Mouse (Mus musculus) gastrocnemius, adult 2 months (tissue): ENCODE data around the gene Lats2. TPM values are rescaled to one million over a fixed set of nuclear protein-coding genes. Genes with fewer than 3 reads are reported as not detected.
"Not testable (repeated sequence)": the region's sequence is repeated elsewhere in the genome, so short reads cannot be mapped to it uniquely, and the experiment has no call there.

Experiments used
- DNase-seq: peaks from one replicate; pipeline ENCODE4 v3.0.0; 2022
- H3K27ac ChIP-seq: fragments of 200-600 bp; 2 replicates; pipeline ENCODE4 v1.8.1; 2022; ENCODE audit warnings: mild to moderate bottlenecking
- H3K4me3 ChIP-seq: fragments of 200-600 bp; 2 replicates; pipeline ENCODE4 v1.8.1; 2022; ENCODE audit warnings: mild to moderate bottlenecking, moderate library complexity
- CTCF ChIP-seq: fragments of 200-600 bp; IDR thresholded peaks from 2 replicates; pipeline ENCODE4 v1.8.1; 2022; ENCODE audit warnings: antibody characterized with exemption, mild to moderate bottlenecking, moderate library complexity
- intact Hi-C: fragments of 180-260 bp; cut with DNase I; formaldehyde crosslinking; loops from one replicate; pipeline ENCODE4 v1.15.1; 2025
- microRNA-seq: library from miRNA; unstranded; fragments of <30 nt; microRNA quantifications from one replicate; pipeline ENCODE4 v1.2.0, GENCODE M21; 2021
- total RNA-seq, 2 experiments: library from RNA; stranded (reverse); gene quantifications; 2 replicates each; pipeline ENCODE4 v1.2.3; 2021

The Lats2 gene
- total RNA-seq, 2 experiments from 2014 or later: 23.7 to 24.2 TPM

DNA sequence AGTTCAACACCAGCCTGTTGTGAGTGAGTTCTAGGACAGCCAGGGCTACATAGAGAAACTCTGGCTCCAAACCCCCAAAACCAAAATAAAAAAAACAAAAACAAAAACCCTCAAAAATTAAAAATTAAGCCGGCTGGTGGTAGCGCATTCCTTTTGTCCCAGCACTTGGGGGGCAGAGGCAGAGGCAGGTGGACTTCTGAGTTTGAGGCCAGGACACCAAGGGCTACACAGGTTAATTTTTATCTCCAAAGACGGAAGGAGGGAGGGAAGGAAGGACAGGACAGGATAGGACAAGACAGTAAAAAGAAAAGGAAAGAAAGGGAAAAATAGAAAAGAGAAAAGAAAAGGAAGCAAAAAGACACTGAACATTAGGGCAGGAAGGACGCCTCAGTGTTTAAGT lies 75.4 kb downstream of the Lats2 start:
- intact Hi-C loops: loop anchor here (5.0 to 10.0 kb wide), 5 partner anchors 62 to 1430 kb away; partner anchors contain the start of genes Gm49361, Mrpl57, Sap18 and Ska3
- no peak for DNase-seq

DNA sequence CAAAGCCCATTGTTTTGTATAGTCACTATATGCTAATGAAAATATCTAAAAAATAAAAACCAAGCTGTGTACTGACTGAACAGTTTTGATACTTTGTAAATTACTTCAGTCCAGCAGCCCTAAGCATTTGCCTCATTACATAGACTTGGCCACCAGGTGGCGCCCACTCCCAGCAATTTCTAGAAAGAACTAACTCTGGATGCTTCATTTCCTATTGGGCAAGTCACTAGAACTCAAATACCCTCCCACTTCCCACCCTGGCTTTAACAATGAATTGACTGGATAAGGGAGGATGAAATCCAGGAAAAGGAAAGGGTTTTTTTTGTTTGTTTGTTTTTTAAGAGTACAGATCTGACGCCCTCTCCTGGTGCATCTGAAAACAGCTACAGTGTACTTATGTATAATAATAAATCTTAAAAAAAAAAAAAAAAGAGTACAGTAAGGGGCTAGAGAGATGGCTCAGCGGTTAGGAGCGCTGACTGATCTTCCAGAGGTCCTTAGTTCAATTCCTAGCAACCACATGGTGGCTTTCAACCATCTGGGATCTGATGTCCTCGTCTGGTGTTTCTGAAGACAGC lies 78.1 kb downstream of the Lats2 start:
- peak; percentile 92 for TF ChIP-seq CTCF
- intact Hi-C loops: loop anchor here (1.0 to 10.0 kb wide), 6 partner anchors 65 to 1432 kb away; partner anchors contain the start of genes Gm49361, Mrpl57, Sap18 and Ska3
- no peak overlapping the region for H3K4me3 ChIP-seq
- no peak overlapping the region for H3K27ac ChIP-seq
- DNase-seq: peak; percentile 85

More for the DNA sequence above, 75.4 kb downstream of the Lats2 start:
- H3K4me3 ChIP-seq: no peak overlapping the region
- H3K27ac ChIP-seq: no peak overlapping the region
- no peak for TF ChIP-seq CTCF

DNA sequence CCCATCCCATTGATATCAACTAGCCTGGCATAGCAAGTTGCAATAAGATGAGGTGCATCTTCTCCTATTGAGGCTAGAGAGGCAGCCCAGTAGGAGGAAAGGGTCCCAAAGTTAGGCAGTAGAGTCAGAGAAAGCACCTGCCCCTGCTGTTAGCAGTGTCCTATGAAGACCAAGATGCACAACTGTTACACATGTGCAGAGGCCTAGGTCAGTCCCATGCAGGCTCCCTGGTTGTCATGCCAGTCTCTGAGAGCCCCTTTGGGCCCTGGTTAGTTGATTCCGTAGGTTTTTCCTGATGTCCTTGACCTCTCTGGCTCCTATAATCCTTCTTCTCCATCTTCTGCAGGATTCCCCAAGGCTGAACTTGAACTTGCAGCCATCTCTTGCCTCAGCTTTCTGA lies 78.7 kb downstream of the Lats2 start:
- intact Hi-C loops: no loop called here
- DNase-seq: no peak
- no peak overlapping the region for H3K27ac ChIP-seq
- TF ChIP-seq CTCF: no peak
- H3K4me3 ChIP-seq: no peak overlapping the region

DNA sequence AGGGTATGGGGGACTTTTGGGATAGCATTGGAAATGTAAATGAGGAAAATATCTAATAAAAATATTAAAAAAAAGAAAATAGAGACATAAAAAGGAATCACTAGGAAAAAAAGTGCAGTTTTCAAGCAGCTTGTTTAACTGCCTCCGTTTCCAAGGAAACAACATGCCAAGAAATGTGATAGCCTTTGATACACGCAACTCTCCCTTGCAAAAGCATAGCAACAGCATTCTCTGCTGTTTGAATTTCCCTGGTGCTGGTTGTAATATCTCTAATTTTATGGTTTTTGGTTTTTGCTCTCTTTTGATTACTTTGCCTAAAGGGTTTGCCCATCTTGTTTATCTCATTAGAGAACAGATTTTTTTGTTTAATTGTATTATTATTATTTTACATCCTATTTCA lies 82.7 kb downstream of the Lats2 start:
- DNase-seq: no peak
- TF ChIP-seq CTCF: peak; percentile 13; the same call in 1 of the 2 replicates
- H3K4me3 ChIP-seq: no peak overlapping the region
- intact Hi-C loops: no loop called here
- no peak overlapping the region for H3K27ac ChIP-seq

DNA sequence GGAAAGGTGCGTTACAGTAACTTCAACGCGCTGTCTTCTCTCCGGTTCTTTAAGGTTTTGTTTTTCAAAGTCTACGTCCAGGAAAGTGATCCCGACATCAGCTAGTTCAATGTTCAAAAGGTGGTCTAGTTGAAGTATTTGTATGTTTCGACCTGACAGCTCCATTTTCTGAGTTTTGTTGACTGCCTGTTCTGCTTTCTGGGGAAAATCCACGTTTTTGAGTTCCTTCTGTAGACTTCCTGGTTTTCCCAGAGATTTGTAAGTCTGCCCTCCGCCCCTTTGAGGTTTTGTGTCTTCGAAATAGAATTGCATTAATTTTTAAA lies 92.6 kb downstream of the Lats2 start:
- Histone ChIP-seq H3K27ac (peak overlapping the region; percentile 89), H3K4me3 (peak overlapping the region; percentile 86)
- DNase-seq: no peak
- intact Hi-C loops: no loop called here
- TF ChIP-seq CTCF: no peak

DNA sequence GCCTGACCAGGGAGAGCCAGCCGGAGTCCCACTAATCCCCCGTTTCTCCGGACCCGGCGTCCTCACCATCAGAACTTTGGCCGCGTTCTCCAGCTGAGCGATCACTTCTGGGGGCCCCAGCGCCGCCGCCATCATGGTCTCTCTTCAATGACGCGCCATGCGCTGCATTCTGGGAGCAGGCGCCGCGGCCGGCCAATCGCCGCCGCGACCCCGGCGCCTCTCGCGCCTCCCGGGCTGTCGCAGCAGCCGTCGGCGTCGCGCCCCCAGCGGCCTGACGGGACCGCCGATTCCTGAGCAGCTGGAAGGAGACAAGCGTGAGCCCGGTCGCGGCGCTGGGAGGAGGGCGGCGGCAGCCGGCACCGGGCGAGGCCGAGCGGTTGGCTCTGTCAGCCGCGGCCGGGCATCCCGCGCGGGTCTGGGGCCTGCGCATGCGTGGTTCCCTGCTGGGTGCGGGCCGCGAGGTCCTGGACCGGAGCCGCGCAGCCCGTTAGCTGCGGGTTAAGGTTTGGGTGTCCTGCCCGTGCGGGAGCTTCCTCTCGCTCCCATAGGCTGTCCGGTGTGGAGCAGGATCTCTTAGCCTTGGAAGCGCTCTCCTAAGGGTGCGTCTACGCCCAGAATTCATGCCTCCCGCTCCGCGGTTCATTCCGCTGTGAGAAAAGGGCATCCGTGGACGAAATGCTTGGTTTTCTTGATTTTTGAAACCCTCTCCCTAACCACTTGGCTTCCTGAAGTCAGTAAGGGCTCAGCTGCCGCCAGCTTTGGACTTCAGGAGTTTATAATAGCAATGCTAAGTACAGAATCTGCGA lies 93.2 kb downstream of the Lats2 start, which contains the start of gene Xpo4:
Gene Xpo4 (minus strand): TSS at position 609 of the 806 bp plus-strand sequence.
- Histone ChIP-seq H3K4me3 (peak within 1 kb of the TSS; percentile 86), H3K27ac (peak within 1 kb of the TSS; percentile 89)
- TF ChIP-seq CTCF: peak; percentile 54
- peak; percentile 92 for DNase-seq
- intact Hi-C loops: no loop called here

DNA sequence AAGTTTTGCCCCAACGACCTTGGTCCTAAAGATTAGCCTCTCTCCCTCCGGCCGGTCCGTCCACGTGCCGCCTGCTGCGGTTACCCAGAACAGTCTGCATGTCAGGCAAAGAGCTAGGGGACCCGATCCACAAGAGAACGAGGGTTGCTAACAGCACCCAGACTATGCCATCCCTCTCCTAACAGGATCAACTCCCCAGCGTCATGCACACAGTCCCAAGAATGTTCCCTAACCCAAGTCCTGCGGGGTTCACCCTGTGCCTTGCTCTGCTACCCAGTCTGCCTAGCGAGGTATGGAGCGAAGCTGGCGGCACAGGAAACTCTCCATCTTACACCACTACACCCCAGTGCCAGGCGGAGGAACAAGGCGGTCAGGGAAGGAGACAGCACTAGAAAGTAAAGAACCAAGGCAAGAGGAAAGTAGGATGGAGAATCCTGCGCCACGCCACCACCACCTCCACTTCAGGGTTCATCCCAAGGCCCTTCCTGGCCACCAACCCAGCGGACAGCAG lies 93.8 kb downstream of the Lats2 start:
- DNase-seq: peak; percentile 34
- Histone ChIP-seq H3K27ac (peak overlapping the region; percentile 89), H3K4me3 (peak overlapping the region; percentile 86)
- TF ChIP-seq CTCF: no peak
- intact Hi-C loops: no loop called here

DNA sequence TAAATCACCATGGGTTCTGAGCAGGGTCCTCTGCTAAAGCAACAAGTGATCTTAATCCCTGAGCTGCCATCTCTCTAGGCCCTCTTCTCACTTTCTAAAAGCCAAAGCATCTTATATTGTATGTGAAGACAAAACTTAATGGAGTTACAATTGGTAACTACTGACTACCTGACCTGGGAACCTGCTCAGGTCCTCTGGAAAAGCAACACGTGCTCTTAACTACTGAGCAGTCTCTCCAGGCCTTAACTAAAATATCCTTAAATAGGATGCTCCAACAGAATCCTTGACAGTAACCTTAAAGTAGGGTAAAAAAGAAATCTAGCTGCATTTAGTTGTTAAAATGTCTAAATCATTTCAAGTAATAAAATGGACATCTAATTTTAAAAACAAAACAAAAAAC lies 94.6 kb downstream of the Lats2 start:
- no peak for TF ChIP-seq CTCF
- intact Hi-C loops: no loop called here
- peak overlapping the region; percentile 89 for H3K27ac ChIP-seq
- H3K4me3 ChIP-seq: peak overlapping the region; percentile 86
- DNase-seq: no peak

DNA sequence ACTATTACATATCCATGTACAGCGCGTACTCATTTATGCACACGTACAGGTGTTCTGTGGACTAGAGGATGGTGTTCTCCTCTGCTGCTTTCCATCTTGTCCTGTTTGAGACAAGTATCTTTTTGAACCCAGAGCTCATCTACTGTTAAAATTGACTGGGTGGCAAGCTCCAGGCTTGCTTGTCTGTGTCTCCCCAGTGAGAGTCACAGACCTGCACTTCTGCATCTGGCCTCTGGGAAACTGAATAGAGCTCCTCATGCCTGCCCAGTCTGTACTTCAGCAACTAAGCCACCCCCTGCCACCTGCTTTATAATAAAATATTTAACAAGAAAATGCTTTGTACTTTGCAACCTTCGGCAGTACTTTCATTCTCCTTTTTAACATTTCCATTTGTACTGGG lies 99.9 kb downstream of the Lats2 start:
- Histone ChIP-seq H3K27ac (no peak overlapping the region), H3K4me3 (no peak overlapping the region)
- DNase-seq: no peak
- intact Hi-C loops: no loop called here
- TF ChIP-seq CTCF: 0 out of 2 replicates have a peak, but pooled peaks have one; percentile 5

DNA sequence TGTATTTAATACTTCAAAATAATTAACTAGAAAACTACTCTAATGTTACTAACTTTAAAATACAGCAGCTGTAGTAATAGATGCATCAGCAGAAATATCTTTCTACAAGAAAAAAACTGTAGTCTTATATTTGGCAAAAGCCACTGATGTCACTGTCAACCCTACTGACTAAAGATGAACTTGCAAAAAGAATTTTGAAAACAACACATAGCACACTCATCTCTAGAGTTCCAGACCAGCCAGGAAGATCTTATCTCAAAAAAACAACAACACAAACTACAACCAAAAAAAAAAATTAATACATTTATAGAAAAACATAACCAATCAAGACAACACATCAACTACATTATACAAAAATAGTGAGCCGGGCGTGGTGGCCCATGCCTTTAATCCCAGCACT lies 100.7 kb downstream of the Lats2 start:
- intact Hi-C loops: no loop called here
- Histone ChIP-seq H3K27ac (no peak overlapping the region), H3K4me3 (no peak overlapping the region)
- DNase-seq: no peak
- TF ChIP-seq CTCF: no peak

DNA sequence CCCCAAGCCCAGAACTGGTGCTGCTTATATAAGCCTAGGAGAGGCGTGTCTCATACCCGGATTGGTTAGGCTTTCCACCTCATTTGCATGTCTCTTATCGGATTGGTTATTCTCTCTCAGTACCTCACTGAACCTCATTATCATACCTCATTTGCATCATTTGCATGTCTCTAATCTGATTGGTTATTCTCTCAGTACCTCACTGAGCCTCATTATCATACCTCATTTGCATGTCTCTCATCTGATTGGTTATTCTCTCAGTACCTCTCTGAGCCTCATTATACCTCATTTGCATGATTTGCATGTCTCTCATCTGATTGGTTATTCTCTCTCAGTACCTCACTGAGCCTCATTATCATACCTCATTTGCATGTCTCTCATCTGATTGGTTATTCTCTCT lies 101.7 kb downstream of the Lats2 start:
- H3K27ac ChIP-seq, DNase-seq, intact Hi-C loops, H3K4me3 ChIP-seq: not testable (repeated sequence)

DNA sequence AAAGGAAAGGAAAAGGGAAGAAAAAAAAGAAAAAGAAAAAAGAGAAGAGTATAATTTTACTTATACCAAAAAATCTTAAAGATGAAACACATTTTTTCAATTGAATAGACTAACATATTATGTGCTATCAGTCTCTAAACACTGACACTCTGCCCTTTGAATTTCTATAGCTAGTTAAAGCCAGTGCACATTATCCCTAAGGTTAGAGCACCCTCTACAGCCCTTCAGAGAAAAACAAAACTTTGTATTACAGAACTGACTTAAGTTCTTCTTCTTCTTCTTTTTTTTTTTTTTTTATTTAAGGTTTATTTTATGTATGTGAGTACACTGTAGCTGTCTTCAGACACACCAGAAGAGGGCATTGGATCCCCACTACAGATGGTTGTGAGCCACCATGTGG lies 108.7 kb downstream of the Lats2 start:
- intact Hi-C loops: no loop called here

DNA sequence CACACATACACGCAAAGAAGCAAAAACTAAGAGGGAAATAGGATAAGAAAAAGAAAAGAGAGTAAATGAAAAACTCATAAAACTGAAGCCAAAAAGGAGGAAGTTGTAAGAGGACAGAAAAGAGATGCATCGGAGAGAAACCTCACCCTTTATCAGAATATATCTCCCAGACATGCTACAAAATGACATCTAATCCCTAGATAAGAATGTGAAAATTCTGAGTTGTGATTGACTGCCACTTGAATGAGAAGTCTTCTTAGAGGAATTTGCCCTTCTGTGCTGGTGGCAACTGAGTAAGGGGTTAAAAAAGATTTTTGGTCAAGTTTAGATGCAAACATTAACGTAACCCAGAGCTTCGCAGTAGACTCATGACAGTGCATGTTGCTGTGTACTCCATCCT lies 112.0 kb downstream of the Lats2 start:
- Histone ChIP-seq H3K4me3 (no peak overlapping the region), H3K27ac (no peak overlapping the region)
- DNase-seq: no peak
- no peak for TF ChIP-seq CTCF
- intact Hi-C loops: no loop called here

More for the DNA sequence above, 108.7 kb downstream of the Lats2 start:
- Histone ChIP-seq H3K4me3 (no peak overlapping the region), H3K27ac (no peak overlapping the region)
- TF ChIP-seq CTCF: peak; percentile 50
- DNase-seq: no peak

Small RNA genes within 50 kb of the gene (microRNA-seq; reads per million reads assigned to microRNA genes)
- gene Mir3077: not detected

Other genes starting within 250 kb of the Lats2 start
- gene Il17d, start 233.6 kb downstream of the Lats2 start, total RNA-seq: 1 to 10 TPM in 1 of 2 experiments, under 1 TPM in 1; 0.64 to 1.4 TPM
- 10 to 100 TPM; 36.1 to 37.1 TPM for gene Eef1akmt1, start 186.8 kb downstream of the Lats2 start, total RNA-seq
- gene Xpo4, start 93.0 kb downstream of the Lats2 start, total RNA-seq: 10 to 100 TPM in 1 of 2 experiments, 1 to 10 TPM in 1; 8.4 to 17.8 TPM
- not detected for gene Gm49361, start 12.3 kb downstream of the Lats2 start, total RNA-seq
- gene Sap18, start 39.8 kb upstream of the Lats2 start, total RNA-seq: 10 to 100 TPM; 54.8 to 73.6 TPM
- gene Ska3, start 67.8 kb upstream of the Lats2 start, total RNA-seq: not detected
- gene Mrpl57, start 67.8 kb upstream of the Lats2 start, total RNA-seq: 10 to 100 TPM; 64.1 to 72.6 TPM
- 1 to 10 TPM; 3.6 to 5.1 TPM for gene Zdhhc20, start 131.9 kb upstream of the Lats2 start, total RNA-seq
- 10 to 100 TPM; 29.1 to 45.9 TPM for gene Micu2, start 240.9 kb upstream of the Lats2 start, total RNA-seq